Mouse (Mus musculus) heart, embryonic 14.5 days (tissue): ENCODE measurements at regions not wholly inside any gene's neighbourhood (a gene's known extent, or its start where the extent isn't known, plus 50 kb on each side); places are given as distances from the start of the nearest gene placed in this dataset.

ENCODE experiments used
- ATAC-seq: fragments of 200-750 bp; cut with Nextera tagmentation; 2 replicates; pipeline ENCODE4 v1.8.0; 2017; ENCODE audit warnings: low read depth, moderate TSS enrichment; ENCODE audit not compliant: insufficient number of reproducible peaks, insufficient read depth, low FRiP score
- H3K27ac ChIP-seq, 2 experiments: fragments of 200-500 bp in 1 of 2; fragments of 300-500 bp in 1 of 2; sonication (generic) in 1 of 2; replicated peaks in 1 of 2; 2 replicates each; pipeline ENCODE4 v1.5.1; 2012 to 2014; ENCODE audit warnings: low read depth in 2 of 2, low read length in 2 of 2, control low read depth in 1 of 2, mild to moderate bottlenecking in 1 of 2, mixed read lengths in 1 of 2; ENCODE audit not compliant: control insufficient read depth in 1 of 2, insufficient read depth in 1 of 2
- H3K27me3 ChIP-seq: fragments of 300-500 bp; sonication (generic); 2 replicates; pipeline ENCODE4 v1.6.1; 2014; ENCODE audit warnings: mild to moderate bottlenecking, low read length, control low read depth; ENCODE audit not compliant: control insufficient read depth, insufficient read depth
- H3K36me3 ChIP-seq: fragments of 300-500 bp; sonication (generic); 2 replicates; pipeline ENCODE4 v1.6.1; 2014; ENCODE audit warnings: mild to moderate bottlenecking, control low read depth, low read length, mixed read lengths; ENCODE audit not compliant: control insufficient read depth, insufficient read depth
- H3K4me1 ChIP-seq, 2 experiments: fragments of 200-500 bp in 1 of 2; fragments of 300-500 bp in 1 of 2; sonication (generic) in 1 of 2; 2 replicates each; pipeline ENCODE4 v1.6.1; 2012 to 2014; ENCODE audit warnings: low read length in 2 of 2, control low read depth in 1 of 2, mixed read lengths in 1 of 2; ENCODE audit not compliant: control insufficient read depth in 2 of 2, insufficient read depth in 2 of 2
- H3K4me2 ChIP-seq: fragments of 300-500 bp; sonication (generic); 2 replicates; pipeline ENCODE4 v1.6.1; 2014; ENCODE audit warnings: mild to moderate bottlenecking, low read length
- H3K4me3 ChIP-seq, 2 experiments: fragments of 200-500 bp in 1 of 2; fragments of 300-500 bp in 1 of 2; sonication (generic) in 1 of 2; 2 replicates each; pipeline ENCODE4 v1.5.1; 2012 to 2014; ENCODE audit warnings: low read length in 2 of 2, mild to moderate bottlenecking in 2 of 2, control low read depth in 1 of 2, low read depth in 1 of 2, moderate library complexity in 1 of 2; ENCODE audit not compliant: control insufficient read depth in 1 of 2, insufficient read depth in 1 of 2
- H3K9ac ChIP-seq: fragments of 300-500 bp; sonication (generic); 2 replicates; pipeline ENCODE4 v1.6.1; 2014; ENCODE audit warnings: mild to moderate bottlenecking, low read length
- H3K9me3 ChIP-seq: fragments of 300-500 bp; sonication (generic); 2 replicates; pipeline ENCODE4 v1.6.1; 2016; ENCODE audit warnings: low read length, control low read depth; ENCODE audit not compliant: control insufficient read depth
- WGBS: fragments of 180-500 bp; shearing (Covaris S2); extraction: QIAGEN DNeasy Blood & Tissue Kit; methylation state at CpG from one replicate; pipeline ENCODE4 v1.1.7; 2014; 5-methylcytosine and 5-hydroxymethylcytosine counted together

DNA sequence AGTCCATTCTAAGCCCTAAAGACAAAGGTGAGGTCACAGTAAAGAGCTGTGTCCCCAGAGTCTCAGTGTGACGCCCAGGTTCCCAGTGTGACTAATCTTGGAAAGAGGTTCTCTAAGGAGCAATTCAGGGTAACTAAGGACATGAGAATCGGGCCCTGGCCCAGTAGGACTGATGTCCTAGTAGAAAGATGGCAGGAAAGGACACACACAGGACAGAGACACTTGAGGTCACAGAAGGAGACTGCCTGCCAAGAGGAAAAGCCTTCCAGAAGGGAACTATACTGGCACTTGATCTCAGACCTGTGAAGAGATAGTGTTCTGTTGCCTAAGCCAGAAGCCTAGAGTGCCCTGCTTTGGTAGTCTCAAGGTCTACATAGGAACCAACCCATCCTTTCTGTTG lies 113.1 kb downstream of the Irs2 start:
- no peaks in the 10 kb centered on the region for H3K9me3 ChIP-seq
- H3K4me1 ChIP-seq = peaks cover 30 to 34% of the 10 kb centered on the region in 2 experiments
- H3K27me3 ChIP-seq = no peaks in the 10 kb centered on the region
- H3K27ac ChIP-seq = no peak overlapping the region
- no peak for ATAC-seq
- WGBS = 54% methylated on average over 2 of the region's 2 CpGs
- H3K4me3 ChIP-seq = no peak overlapping the region
- H3K9ac ChIP-seq = no peak overlapping the region
- H3K36me3 ChIP-seq = no peaks in the 10 kb centered on the region
- no peak overlapping the region for H3K4me2 ChIP-seq

DNA sequence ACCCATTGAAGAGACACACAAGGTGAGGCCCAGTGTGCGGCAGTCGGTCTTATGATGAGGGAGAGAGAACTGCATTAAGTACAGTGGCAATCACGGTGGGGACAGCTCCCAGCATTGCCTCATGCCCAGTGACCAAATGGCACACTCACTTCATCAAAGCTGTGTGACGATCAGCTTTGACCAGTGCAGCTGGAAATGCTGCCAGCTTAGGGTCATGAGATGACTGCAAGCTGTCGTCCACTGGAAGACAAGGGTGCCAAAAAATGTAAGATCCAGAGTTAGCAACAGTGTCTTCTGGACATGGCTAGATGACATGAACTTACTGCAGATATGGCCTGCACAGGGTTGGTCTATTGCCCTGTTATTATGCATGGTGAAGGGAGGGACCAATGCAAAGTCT lies 114.0 kb downstream of the Irs2 start:
- no peak for ATAC-seq
- Histone ChIP-seq H3K9me3 (no peaks in the 10 kb centered on the region), H3K9ac (no peak overlapping the region), H3K27me3 (no peaks in the 10 kb centered on the region), H3K36me3 (no peaks in the 10 kb centered on the region), H3K4me3 (no peak overlapping the region), H3K27ac (no peak overlapping the region), H3K4me1 (peaks cover 25% of the 10 kb centered on the region in 2 experiments), H3K4me2 (no peak overlapping the region)
- WGBS = 62% methylated on average over 5 of the region's 5 CpGs

DNA sequence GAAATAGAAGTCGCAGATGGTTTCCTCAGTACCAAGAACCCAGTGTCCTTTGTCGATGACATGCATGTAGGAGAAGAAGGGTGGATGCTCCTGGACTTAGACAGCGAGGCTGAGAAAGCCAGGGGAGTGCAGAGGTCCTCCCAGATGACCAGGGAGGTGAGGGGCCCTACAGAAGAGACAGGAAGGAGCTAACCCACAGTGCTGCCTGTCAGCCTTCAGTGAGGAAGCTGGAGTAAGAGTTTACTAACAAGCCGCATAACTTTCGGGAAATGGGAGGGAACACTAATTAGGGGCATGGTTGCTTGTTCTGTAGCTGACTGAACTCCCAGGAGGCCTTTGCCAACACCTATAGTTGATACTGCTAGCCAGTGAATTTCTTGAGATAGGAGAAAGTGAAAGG lies 114.5 kb downstream of the Irs2 start:
- H3K27me3 ChIP-seq = no peaks in the 10 kb centered on the region
- no peak for ATAC-seq
- no peak overlapping the region for H3K4me2 ChIP-seq
- no peak overlapping the region for H3K27ac ChIP-seq
- 60% methylated on average over 5 of the region's 5 CpGs for WGBS
- no peak overlapping the region for H3K9ac ChIP-seq
- no peaks in the 10 kb centered on the region for H3K9me3 ChIP-seq
- H3K4me3 ChIP-seq = no peak overlapping the region
- H3K36me3 ChIP-seq = no peaks in the 10 kb centered on the region
- peaks cover 19 to 20% of the 10 kb centered on the region in 2 experiments for H3K4me1 ChIP-seq

DNA sequence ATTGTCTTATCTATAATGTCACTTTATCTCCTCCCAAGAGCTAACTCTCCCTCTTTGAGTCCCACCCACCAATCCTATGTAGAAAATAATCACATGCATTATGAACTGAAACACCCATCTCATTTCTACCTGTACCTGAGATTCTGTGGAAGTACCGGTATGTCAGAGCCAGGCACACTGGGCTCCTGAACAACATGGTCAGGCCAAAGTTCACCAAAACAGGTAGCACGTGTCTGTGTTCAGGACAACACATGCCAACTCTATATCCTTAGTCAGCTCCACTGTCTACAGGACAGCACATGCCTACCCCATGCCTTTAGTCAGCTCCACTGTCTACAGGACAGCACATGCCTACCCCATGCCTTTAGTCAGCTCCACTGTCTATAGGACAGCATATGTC lies 116.4 kb downstream of the Irs2 start:
- Histone ChIP-seq H3K27ac (no peak overlapping the region), H3K9ac (no peak overlapping the region), H3K27me3 (no peaks in the 10 kb centered on the region), H3K4me1 (peaks cover 3 to 9% of the 10 kb centered on the region in 2 experiments; a peak in 3 of 4 replicates), H3K36me3 (no peaks in the 10 kb centered on the region), H3K4me3 (no peak overlapping the region), H3K9me3 (no peaks in the 10 kb centered on the region), H3K4me2 (no peak overlapping the region)
- no peak for ATAC-seq
- whole genome bisulfite sequencing = 91% methylated on average over 2 of the region's 2 CpGs

DNA sequence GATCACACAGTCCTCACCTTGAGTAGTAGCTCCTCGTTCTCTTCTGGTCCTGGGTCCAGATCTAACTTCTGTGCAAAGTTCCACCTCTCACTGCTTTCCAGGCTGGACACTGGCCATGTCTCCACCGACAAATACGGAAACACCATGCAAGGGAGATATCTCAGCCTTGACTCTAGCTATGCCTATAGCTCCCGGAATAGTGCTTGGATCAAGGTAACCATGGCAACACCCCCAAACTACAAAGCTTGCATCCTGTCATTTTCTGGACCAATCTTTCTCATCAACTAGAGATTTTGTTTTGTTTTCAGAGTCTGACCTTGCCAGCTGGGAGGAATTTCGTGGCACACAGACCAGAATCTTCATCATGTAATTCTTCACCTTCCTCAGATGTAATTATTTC lies 116.8 kb downstream of the Irs2 start:
- H3K9me3 ChIP-seq = no peaks in the 10 kb centered on the region
- 74% methylated on average over 5 of the region's 5 CpGs for WGBS

DNA sequence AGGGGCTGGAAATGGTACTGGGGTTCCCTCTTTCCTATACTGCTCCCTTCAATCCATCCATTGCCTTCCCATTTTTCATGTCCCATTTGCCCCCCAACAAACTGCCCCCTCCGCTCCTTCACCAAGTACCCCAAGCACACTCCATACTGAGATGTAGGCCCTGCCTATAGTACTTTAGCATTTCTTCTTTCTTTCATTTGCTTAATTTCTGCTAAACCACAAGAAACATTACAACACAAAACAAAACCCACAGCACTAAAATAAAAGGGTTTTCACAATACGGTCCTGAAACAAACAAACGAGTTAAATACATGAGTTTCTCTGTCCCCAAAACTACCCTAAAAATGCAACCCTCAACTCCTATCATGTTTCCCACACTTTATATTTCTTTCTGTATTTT lies 122.8 kb downstream of the Irs2 start:
- Histone ChIP-seq H3K27me3 (peaks cover 5% of the 10 kb centered on the region), H3K9ac (no peak overlapping the region), H3K4me2 (no peak overlapping the region), H3K9me3 (peaks cover 4% of the 10 kb centered on the region; the same call in 1 of the 2 replicates), H3K36me3 (no peaks in the 10 kb centered on the region), H3K27ac (no peak overlapping the region), H3K4me1 (peaks cover 5 to 12% of the 10 kb centered on the region in 2 experiments; a peak in 3 of 4 replicates), H3K4me3 (no peak overlapping the region)
- 91% methylated on average over 3 of the region's 3 CpGs for WGBS
- ATAC-seq = no peak

More for the DNA sequence above, 116.8 kb downstream of the Irs2 start:
- no peak overlapping the region for H3K4me2 ChIP-seq
- ATAC-seq = no peak
- no peaks in the 10 kb centered on the region for H3K27me3 ChIP-seq
- H3K4me3 ChIP-seq = no peak overlapping the region
- peaks cover 0 to 7% of the 10 kb centered on the region in 2 experiments; a peak in 3 of 4 replicates for H3K4me1 ChIP-seq
- no peak overlapping the region for H3K9ac ChIP-seq
- no peaks in the 10 kb centered on the region for H3K36me3 ChIP-seq
- H3K27ac ChIP-seq = no peak overlapping the region

DNA sequence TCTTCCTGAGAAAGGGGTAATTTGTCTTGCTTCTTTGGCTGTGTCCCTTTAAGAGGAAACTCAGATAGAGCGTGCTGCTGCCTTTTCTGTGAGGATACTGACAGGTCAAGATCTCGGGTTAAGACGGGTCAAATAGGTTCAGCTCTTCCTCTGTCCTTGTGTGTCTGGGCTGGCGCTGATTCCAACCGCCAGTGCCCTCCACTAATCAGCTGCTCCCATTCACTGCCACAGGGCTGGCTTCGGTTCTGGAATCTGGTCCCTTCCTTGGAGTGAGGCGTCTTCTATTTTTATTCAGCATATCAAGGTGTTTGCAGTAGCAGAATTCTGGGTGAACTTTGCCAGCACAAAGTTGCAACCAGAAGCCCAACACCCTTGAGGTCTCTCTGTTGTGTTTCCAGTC lies 124.8 kb downstream of the Irs2 start:
- ATAC-seq = no peak; the same call in 1 of the 2 replicates
- Histone ChIP-seq H3K4me1 (peaks cover 5 to 12% of the 10 kb centered on the region in 2 experiments; a peak in 3 of 4 replicates), H3K4me2 (peak overlapping the region; percentile 6; the same call in 1 of the 2 replicates), H3K9ac (no peak overlapping the region), H3K27me3 (peaks cover 12% of the 10 kb centered on the region), H3K27ac (no peak overlapping the region), H3K4me3 (no peak overlapping the region), H3K36me3 (no peaks in the 10 kb centered on the region), H3K9me3 (peaks cover 4% of the 10 kb centered on the region; the same call in 1 of the 2 replicates)
- WGBS = 25% methylated on average over 7 of the region's 7 CpGs

DNA sequence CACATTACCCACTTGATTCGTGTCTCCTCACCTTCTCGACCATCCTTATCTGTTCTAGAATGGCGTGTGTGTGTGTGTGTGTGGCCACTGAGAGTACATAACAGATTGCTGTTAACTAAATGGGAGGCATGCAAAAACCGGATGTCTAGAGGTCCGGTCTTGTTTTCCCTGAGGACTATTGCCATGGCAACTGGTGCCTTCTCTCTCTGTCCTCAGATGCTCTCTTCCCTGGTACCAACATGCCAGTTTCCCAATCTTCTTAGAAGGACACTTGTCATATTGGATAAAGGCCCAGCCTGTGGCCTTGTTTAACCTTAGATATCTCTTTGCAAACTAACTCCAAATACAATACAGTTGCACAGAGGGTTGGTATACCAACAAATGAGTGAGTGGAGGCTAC lies 125.9 kb downstream of the Irs2 start:
- H3K4me2 ChIP-seq = no peak overlapping the region
- H3K27ac ChIP-seq = no peak overlapping the region
- peaks cover 4% of the 10 kb centered on the region; the same call in 1 of the 2 replicates for H3K9me3 ChIP-seq
- H3K9ac ChIP-seq = no peak overlapping the region
- no peak for ATAC-seq
- no peak overlapping the region for H3K4me3 ChIP-seq
- H3K36me3 ChIP-seq = no peaks in the 10 kb centered on the region
- 60% methylated on average over 5 of the region's 5 CpGs for WGBS
- peaks cover 12% of the 10 kb centered on the region for H3K27me3 ChIP-seq
- H3K4me1 ChIP-seq = peaks cover 5 to 12% of the 10 kb centered on the region in 2 experiments; a peak in 3 of 4 replicates
